Mouse (Mus musculus) heart, adult 8-10 months (tissue): ENCODE results near the gene Hand2. TPM values are rescaled to one million over a fixed set of nuclear protein-coding genes. Genes with fewer than 3 reads are reported as not detected.

Source experiments
- DNase-seq: peaks from one replicate; pipeline ENCODE4 v3.0.0; 2022; ENCODE audit warnings: low spot score
- total RNA-seq, 4 experiments: library from RNA; stranded (reverse); gene quantifications; 2 replicates each; pipeline ENCODE4 v1.2.4; 2022

The Hand2 gene
- total RNA-seq, 4 experiments from 2014 or later: 43.0 to 58.5 (median 52.6) TPM

- no peak for DNase-seq
Measured at GRCm38 (mm10) chr8:57342386-57343090, 21.8 kb downstream of the Hand2 start.

GRCm38 (mm10) chr8:57343731-57344315, 23.0 kb downstream of the Hand2 start:
- DNase-seq: no peak

- DNase-seq: no peak
Measured at GRCm38 (mm10) chr8:57344956-57345870, 24.4 kb downstream of the Hand2 start.

GRCm38 (mm10) chr8:57346371-57346770, 25.6 kb downstream of the Hand2 start:
- DNase-seq: no peak

GRCm38 (mm10) chr8:57347141-57347540, 26.4 kb downstream of the Hand2 start:
- no peak for DNase-seq

- DNase-seq: no peak
Measured at GRCm38 (mm10) chr8:57348251-57348650, 27.5 kb downstream of the Hand2 start.

GRCm38 (mm10) chr8:57348866-57349520, 28.2 kb downstream of the Hand2 start:
- no peak for DNase-seq

GRCm38 (mm10) chr8:57351861-57352260, 31.1 kb downstream of the Hand2 start:
- DNase-seq: no peak

GRCm38 (mm10) chr8:57353346-57354305, 32.8 kb downstream of the Hand2 start:
- peak; percentile 54 for DNase-seq

GRCm38 (mm10) chr8:57354876-57355275, 34.1 kb downstream of the Hand2 start:
- DNase-seq: no peak

GRCm38 (mm10) chr8:57356529-57357325, 35.9 kb downstream of the Hand2 start:
- no peak for DNase-seq

GRCm38 (mm10) chr8:57360493-57360892, 39.7 kb downstream of the Hand2 start:
- DNase-seq: peak; percentile 61

GRCm38 (mm10) chr8:57361003-57361805, 40.4 kb downstream of the Hand2 start:
- peak; percentile 81 for DNase-seq

- no peak for DNase-seq
Measured at GRCm38 (mm10) chr8:57362881-57363280, 42.1 kb downstream of the Hand2 start.

GRCm38 (mm10) chr8:57374044-57374443, 53.3 kb downstream of the Hand2 start:
- DNase-seq: no peak
